Mouse (Mus musculus) spleen, adult 2 months (tissue): ENCODE measurements around the gene Bhlhe23.
A peak's percentile ranks its signal among the peaks of the same experiment; 100 is the strongest.

ENCODE experiments used
- CTCF ChIP-seq: fragments of 200-500 bp; IDR thresholded peaks from 2 replicates; pipeline ENCODE4 v1.5.1; 2011; ENCODE audit warnings: mild to moderate bottlenecking, inconsistent platforms; ENCODE audit not compliant: insufficient read depth, insufficient read length, insufficient replicate concordance; ENCODE audit errors: extremely low read depth
- POLR2A ChIP-seq: fragments of 200-500 bp; IDR thresholded peaks from 2 replicates; pipeline ENCODE4 v1.6.1; 2011; ENCODE audit warnings: low read depth, low read length, inconsistent platforms

DNA sequence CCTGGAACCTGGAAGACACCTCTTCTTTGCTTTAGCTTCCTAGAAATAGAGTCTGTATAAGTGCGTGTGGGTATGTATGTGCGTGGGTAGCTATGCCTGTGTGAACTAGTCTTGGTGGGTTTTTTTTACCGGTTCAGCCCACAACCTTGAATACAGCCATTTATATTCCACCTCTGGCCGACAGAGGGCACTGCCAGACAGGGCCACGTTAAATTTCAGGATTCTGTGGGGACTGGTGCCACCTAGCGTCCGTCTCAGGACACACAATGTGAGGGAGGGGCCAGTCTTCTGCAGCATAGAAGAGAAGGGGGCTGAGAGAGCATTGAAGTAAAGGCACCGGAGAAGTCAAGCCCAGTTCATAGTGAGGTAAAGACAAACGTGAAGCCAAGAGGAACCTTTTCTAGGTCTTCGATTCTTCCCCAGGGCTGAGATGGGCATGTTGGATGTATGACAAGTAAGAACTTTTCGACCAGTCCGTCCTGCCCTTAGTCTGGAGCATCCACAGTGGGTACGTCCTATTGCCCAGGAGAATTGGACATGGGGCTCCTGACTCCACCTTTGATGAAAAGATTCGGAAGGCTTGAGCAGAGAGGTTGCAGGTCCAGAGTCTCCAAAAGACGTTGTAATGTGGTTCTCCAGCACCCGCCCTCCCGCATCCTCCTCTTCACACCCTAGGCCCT is 31.3 kb downstream of the Bhlhe23 start:
- TF ChIP-seq CTCF (peak; percentile 100), POLR2A (no peak)
